Mouse (Mus musculus) layer of hippocampus, adult 9-11 months (tissue): ENCODE results near the gene Vmn1r194.
"Not testable (repeated sequence)": the region's sequence is repeated elsewhere in the genome, so short reads cannot be mapped to it uniquely, and the experiment has no call there.

Source experiments
- DNase-seq: peaks from one replicate; pipeline ENCODE4 v3.0.0; 2022

Gene Vmn1r194

DNA sequence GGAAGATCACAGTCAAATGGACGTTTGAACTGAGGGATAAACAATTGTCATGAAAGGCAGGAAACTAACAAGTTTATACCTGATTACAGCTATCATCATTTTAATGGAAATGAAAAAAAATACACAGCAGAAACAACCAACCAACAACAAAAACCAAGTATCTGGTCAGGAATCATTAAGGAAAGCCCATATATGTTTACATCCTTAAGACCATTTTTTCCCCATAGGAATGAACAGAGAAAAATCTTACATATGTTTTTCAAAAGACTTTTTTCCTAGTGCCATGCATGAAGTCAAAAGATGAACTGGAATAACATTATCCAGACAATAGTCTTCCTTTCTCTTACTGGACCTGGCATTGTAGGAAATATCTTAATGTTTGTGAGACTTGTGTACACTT lies at the start of gene Vmn1r194:
Gene Vmn1r194, plus strand, starts transcription at position 301 of the 400 bp plus-strand sequence.
- no peak for DNase-seq

DNA sequence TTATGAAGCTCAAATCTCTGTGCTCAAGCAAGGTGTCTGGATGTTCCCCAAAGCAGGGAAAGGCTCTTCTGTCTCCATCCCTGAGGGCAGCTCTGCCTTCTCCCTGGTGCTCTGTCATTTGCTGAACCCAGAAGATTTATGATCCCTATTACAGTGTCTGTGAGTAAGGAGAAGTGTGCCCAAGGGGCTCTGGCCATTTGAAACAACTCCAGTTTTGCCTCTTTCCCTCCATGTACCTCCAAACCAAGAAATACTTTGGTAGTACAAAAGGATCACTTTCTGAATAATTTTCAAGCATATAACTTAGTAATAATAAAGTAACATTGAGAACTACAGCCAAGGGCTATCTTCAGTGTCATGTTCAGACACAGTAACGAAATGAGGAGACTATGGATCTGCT lies 21.0 kb upstream of the Vmn1r194 start, which contains the start of gene Vmn1r193:
Gene Vmn1r193, minus strand, starts transcription at position 101 of the 400 bp plus-strand sequence.
- DNase-seq, result not testable (repeated sequence)

GRCm38 (mm10) chr13:22270222-22270621 lies 26.2 kb downstream of the Vmn1r194 start, which contains the start of gene Vmn1r195:
Gene Vmn1r195 (plus strand): TSS chr13:22270522.
- DNase-seq, result not testable (repeated sequence)

DNA sequence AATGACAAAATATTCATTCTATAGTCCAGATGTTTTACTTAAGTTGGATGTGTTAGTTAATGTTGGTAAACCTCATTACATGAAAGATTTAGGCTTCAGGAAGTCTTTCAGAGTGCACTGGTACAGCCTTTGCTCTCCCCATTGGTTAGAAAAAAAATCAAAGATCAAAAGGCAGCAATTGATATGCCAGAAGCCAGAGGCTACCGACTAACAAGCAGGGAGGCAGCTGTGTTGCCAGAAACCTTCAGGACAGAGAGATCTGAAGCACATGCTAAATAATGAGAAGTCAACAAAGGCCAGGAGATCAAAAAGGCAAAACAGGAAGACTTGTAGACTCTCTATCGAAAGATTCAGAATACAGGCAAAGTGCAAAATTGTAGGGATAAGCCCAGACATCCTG lies 27.7 kb downstream of the Vmn1r194 start:
- DNase-seq, result no peak

- no peak for DNase-seq
These were observed 40.6 kb downstream of the Vmn1r194 start for GRCm38 (mm10) chr13:22284578-22284977.

DNA sequence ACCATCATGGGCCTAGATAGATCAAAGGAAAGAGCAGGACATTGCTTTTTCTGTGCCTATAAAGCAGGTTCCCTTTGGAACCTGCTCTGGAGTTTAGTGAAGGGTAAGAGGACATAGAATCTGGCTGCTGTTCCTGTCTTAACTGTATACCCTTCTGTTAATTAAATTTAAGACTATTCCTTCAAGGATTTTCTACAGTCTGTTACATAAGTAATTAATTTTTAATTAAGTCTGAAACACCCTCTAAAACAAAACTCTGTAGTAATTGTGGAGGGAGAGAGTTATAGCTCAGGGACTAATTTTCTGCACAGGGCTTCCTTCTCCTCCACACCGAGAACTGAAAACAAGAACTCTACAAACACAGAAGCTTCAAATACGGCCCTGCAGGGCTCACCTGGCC lies 45.6 kb downstream of the Vmn1r194 start, which contains the start of gene Vmn1r196:
Gene Vmn1r196, plus strand, starts transcription at position 301 of the 400 bp plus-strand sequence.
- no peak for DNase-seq
